Mouse (Mus musculus) ES-E14 (cell line): ENCODE data around the gene Drd2.

Experiments used
- CHD2 ChIP-seq: IDR thresholded peaks from 2 replicates; pipeline ENCODE4 v1.6.1; 2014; ENCODE audit warnings: mild to moderate bottlenecking, low read depth, low read length, inconsistent platforms
- HCFC1 ChIP-seq: IDR thresholded peaks from 2 replicates; pipeline ENCODE4 v1.6.1; 2012; ENCODE audit warnings: low read length, inconsistent platforms, borderline replicate concordance; ENCODE audit not compliant: insufficient read depth
- MAFK ChIP-seq: IDR thresholded peaks from 2 replicates; pipeline ENCODE4 v1.6.1; 2014; ENCODE audit warnings: mild to moderate bottlenecking, low read depth, low read length, inconsistent platforms; ENCODE audit not compliant: insufficient read depth
- ZC3H11A ChIP-seq: IDR thresholded peaks from 2 replicates; pipeline ENCODE4 v1.6.1; 2012; ENCODE audit warnings: low read depth, mild to moderate bottlenecking, inconsistent platforms, low read length, borderline replicate concordance

DNA sequence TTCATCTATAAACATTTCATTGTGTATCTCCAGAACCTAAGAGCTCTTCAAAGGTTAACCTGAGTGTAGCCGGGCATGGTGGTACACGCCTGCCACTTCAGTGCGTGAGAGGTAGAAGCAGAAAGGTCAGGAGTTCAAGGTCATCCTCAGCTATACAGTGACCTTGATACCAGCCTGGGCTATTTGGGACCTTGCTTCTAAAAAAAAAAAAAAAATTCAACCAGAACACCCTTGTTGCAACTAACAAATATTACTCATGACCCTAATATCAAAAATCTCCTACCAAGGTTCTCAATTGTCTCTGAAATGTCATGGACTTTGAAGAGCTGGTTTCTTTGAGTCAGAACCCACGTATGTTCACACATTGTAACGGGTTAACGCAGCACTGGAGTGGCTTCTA, 44.4 kb downstream of the Drd2 start:
- TF ChIP-seq CHD2 = no peak
- TF ChIP-seq ZC3H11A = no peak
- TF ChIP-seq HCFC1 = no peak
- no peak for TF ChIP-seq MAFK
